Mouse (Mus musculus) limb, embryonic 10.5 days (tissue): ENCODE data around the gene Rab8b. TPM values are rescaled to one million over a fixed set of nuclear protein-coding genes. Genes with fewer than 3 reads are reported as not detected.
A peak's percentile ranks its signal among the peaks of the same experiment; 100 is the strongest.

Source experiments
- DNase-seq: peaks from one replicate; pipeline ENCODE4 v3.0.0-alpha.2; 2017; ENCODE audit warnings: low spot score
- H3K27ac ChIP-seq: fragments of 300-500 bp; sonication (generic); 2 replicates; pipeline ENCODE4 v1.5.1; 2016; ENCODE audit warnings: mild to moderate bottlenecking
- H3K27me3 ChIP-seq: fragments of 300-500 bp; sonication (generic); 2 replicates; pipeline ENCODE4 v1.6.1; 2016; ENCODE audit warnings: low read depth, mild to moderate bottlenecking; ENCODE audit not compliant: poor library complexity, severe bottlenecking
- H3K36me3 ChIP-seq: fragments of 300-500 bp; sonication (generic); 2 replicates; pipeline ENCODE4 v1.6.1; 2016; ENCODE audit warnings: mild to moderate bottlenecking, moderate library complexity
- H3K4me1 ChIP-seq: fragments of 300-500 bp; sonication (generic); 2 replicates; pipeline ENCODE4 v1.6.1; 2016
- H3K4me3 ChIP-seq: fragments of 300-500 bp; sonication (generic); 2 replicates; pipeline ENCODE4 v1.5.1; 2016; ENCODE audit warnings: mild to moderate bottlenecking, moderate library complexity
- H3K9me3 ChIP-seq: fragments of 300-500 bp; sonication (generic); replicated peaks from 2 replicates; pipeline ENCODE4 v1.6.1; 2016; ENCODE audit warnings: mild to moderate bottlenecking
- WGBS: fragments of 180-500 bp; shearing (Covaris S2); methylation state at CpG from one replicate; pipeline ENCODE4 v1.1.7; 2016; 5-methylcytosine and 5-hydroxymethylcytosine counted together
- polyA plus RNA-seq: library from polyadenylated mRNA; unstranded; fragments of >200 nt; fragmentation: Nextera tagmentation; extraction: Ambion mirVana; gene quantifications from 2 replicates; pipeline ENCODE4 v1.2.1, GENCODE M21; 2016

Gene Rab8b
- polyA plus RNA-seq, 1 experiment from 2014 or later, result 14.9 TPM

- no peaks in the 10 kb centered on the region for H3K9me3 ChIP-seq
- 2% methylated on average over 43 of the region's 43 CpGs for whole genome bisulfite sequencing
- peaks cover 24% of the 10 kb centered on the region for H3K4me1 ChIP-seq
- DNase-seq, result no peak
- H3K27me3 ChIP-seq, result 0 out of 2 replicates have a peak, but pooled peaks cover 4% of the 10 kb centered on the region
- peak overlapping the region; percentile 93 for H3K27ac ChIP-seq
- peak overlapping the region; percentile 80 for H3K4me3 ChIP-seq
- peaks cover 6% of the 10 kb centered on the region for H3K36me3 ChIP-seq
These were observed 124.6 kb downstream of the Rab8b start for GRCm38 (mm10) chr9:66794629-66795463.

Other genes with a start within 250 kb of the Rab8b start
- gene Car12, start 206.0 kb downstream of the Rab8b start, polyA plus RNA-seq, result 4.3 and 5.2 TPM in 2 replicates
- 7.3 and 10.0 TPM in 2 replicates for gene Aph1b, start 124.2 kb downstream of the Rab8b start, polyA plus RNA-seq
- gene Gm10647, start 122.6 kb downstream of the Rab8b start, polyA plus RNA-seq, result 0.39 and 0.50 TPM in 2 replicates
- gene Aph1c, start 85.0 kb downstream of the Rab8b start, polyA plus RNA-seq, result 1.1 and 1.5 TPM in 2 replicates
- 775 and 943 TPM in 2 replicates for gene Rps27l, start 26.4 kb upstream of the Rab8b start, polyA plus RNA-seq
- 8.7 and 9.3 TPM in 2 replicates for gene Lactb, start 55.8 kb upstream of the Rab8b start, polyA plus RNA-seq
- gene Tpm1, start 129.7 kb upstream of the Rab8b start, polyA plus RNA-seq, result 252 and 286 TPM in 2 replicates